Mouse (Mus musculus): ENCODE data around the gene Dhx29. TPM values are rescaled to one million over a fixed set of nuclear protein-coding genes. Genes with fewer than 3 reads are reported as not detected.

Gene Dhx29
- 28.9 and 34.6 TPM in 2 replicates for polyA plus RNA-seq (2015; fragmentation: Nextera tagmentation; extraction: Ambion mirVana)

GRCm38 (mm10) chr13:112927287-112928001 lies at the start of gene Dhx29, which contains the start of gene Mtrex:
Gene Dhx29, plus strand, starts transcription at chr13:112927454.
Gene Mtrex, minus strand, starts transcription at chr13:112927398.
- Histone ChIP-seq H3K27me3 (no peaks in the 10 kb centered on the region), H3K27ac (replicated peaks) (peak within 1 kb of the TSS; percentile 84), H3K4me1 (replicated peaks) (peaks cover 26% of the 10 kb centered on the region), H3K36me3 (peaks cover 14% of the 10 kb centered on the region), H3K4me2 (peak within 1 kb of the TSS; percentile 64), H3K9ac (peak within 1 kb of the TSS; percentile 76), H3K4me3 (peak within 1 kb of the TSS; percentile 66), H3K9me3 (no peaks in the 10 kb centered on the region)
- under 1% methylated on average over 57 of the region's 57 CpGs for WGBS
- ATAC-seq (ENCODE audit: low FRiP score, low read depth): peak; percentile 100

- peaks cover 75% of the 10 kb centered on the region for H3K36me3 ChIP-seq
- ATAC-seq (ENCODE audit: low FRiP score, low read depth): no peak
These were observed 40.0 kb upstream of the Dhx29 start for GRCm38 (mm10) chr13:112887234-112887633.

DNA sequence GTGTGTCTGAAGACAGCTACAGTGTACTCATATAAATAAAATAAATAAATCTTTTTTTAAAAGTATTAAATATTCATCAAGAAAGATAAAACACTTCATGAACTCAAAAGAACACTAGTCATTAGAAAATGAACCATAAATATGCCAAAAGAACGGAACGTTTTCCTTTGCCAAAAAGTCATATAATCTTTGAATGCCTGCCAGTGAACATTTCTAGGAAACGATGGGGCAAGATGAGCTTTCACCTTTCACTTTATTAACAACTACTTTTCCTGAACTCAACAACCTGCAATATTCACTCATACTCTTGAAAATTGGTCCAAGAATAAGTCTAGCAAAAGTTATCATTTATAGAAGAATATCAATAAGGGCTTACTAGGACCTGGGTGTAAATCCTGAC lies 25.1 kb upstream of the Dhx29 start:
- over 99% methylated on average over 3 of the region's 3 CpGs for WGBS
- no peak overlapping the region for H3K4me3 ChIP-seq
- H3K9ac ChIP-seq: no peak overlapping the region
- H3K9me3 ChIP-seq: no peaks in the 10 kb centered on the region
- peaks cover 70% of the 10 kb centered on the region for H3K36me3 ChIP-seq
- H3K4me1 ChIP-seq (replicated peaks): no peaks in the 10 kb centered on the region
- H3K27me3 ChIP-seq: no peaks in the 10 kb centered on the region
- no peak overlapping the region for H3K27ac ChIP-seq (replicated peaks)
- H3K4me2 ChIP-seq: no peak overlapping the region
- no peak for ATAC-seq (ENCODE audit: low FRiP score, low read depth)

More at GRCm38 (mm10) chr13:112887234-112887633, 40.0 kb upstream of the Dhx29 start:
- Histone ChIP-seq H3K4me3 (no peak overlapping the region), H3K9me3 (no peaks in the 10 kb centered on the region), H3K27me3 (no peaks in the 10 kb centered on the region), H3K9ac (no peak overlapping the region), H3K4me2 (no peak overlapping the region), H3K4me1 (replicated peaks) (no peaks in the 10 kb centered on the region), H3K27ac (replicated peaks) (no peak overlapping the region)
- 94% methylated on average over 12 of the region's 12 CpGs for WGBS

DNA sequence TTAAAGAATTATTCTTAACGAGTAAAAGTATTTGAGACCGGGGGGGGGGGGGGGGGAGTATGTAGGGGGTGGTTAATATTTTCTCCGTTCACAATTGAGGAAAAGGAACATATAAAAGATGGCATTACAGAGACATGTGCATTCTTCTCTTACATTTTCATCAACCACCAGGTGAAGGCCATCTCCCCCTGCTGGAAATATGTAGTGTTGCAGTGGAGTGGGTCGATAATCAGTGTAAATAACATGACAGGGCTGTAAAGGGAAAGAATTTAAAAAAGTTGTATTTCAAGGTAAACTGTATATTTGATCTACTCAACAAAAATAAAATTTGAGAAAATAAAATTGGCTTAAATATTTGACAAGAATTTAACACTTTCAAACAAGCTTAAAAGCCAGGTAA lies 17.6 kb upstream of the Dhx29 start:
- H3K27me3 ChIP-seq: no peaks in the 10 kb centered on the region
- WGBS: 77% methylated on average over 4 of the region's 4 CpGs
- no peak overlapping the region for H3K4me3 ChIP-seq
- no peak overlapping the region for H3K27ac ChIP-seq (replicated peaks)
- peaks cover 52% of the 10 kb centered on the region for H3K36me3 ChIP-seq
- H3K9me3 ChIP-seq: no peaks in the 10 kb centered on the region
- no peak overlapping the region for H3K9ac ChIP-seq
- ATAC-seq (ENCODE audit: low FRiP score, low read depth): no peak
- no peaks in the 10 kb centered on the region for H3K4me1 ChIP-seq (replicated peaks)
- no peak overlapping the region for H3K4me2 ChIP-seq

- Histone ChIP-seq H3K27me3 (no peaks in the 10 kb centered on the region), H3K27ac (replicated peaks) (no peak overlapping the region), H3K4me3 (no peak overlapping the region), H3K4me1 (replicated peaks) (no peaks in the 10 kb centered on the region), H3K9ac (no peak overlapping the region), H3K9me3 (no peaks in the 10 kb centered on the region), H3K4me2 (no peak overlapping the region), H3K36me3 (peaks cover 44% of the 10 kb centered on the region)
- WGBS: 92% methylated on average over 4 of the region's 4 CpGs
- no peak for ATAC-seq (ENCODE audit: low FRiP score, low read depth)
These were observed 16.8 kb upstream of the Dhx29 start for GRCm38 (mm10) chr13:112910434-112910833.

GRCm38 (mm10) chr13:112919141-112919865 lies 8.0 kb upstream of the Dhx29 start:
- no peak overlapping the region for H3K9ac ChIP-seq
- H3K27me3 ChIP-seq: no peaks in the 10 kb centered on the region
- no peaks in the 10 kb centered on the region for H3K4me1 ChIP-seq (replicated peaks)
- WGBS: 83% methylated on average over 4 of the region's 4 CpGs
- no peaks in the 10 kb centered on the region for H3K9me3 ChIP-seq
- no peak overlapping the region for H3K27ac ChIP-seq (replicated peaks)
- peaks cover 35% of the 10 kb centered on the region for H3K36me3 ChIP-seq
- H3K4me2 ChIP-seq: no peak overlapping the region
- no peak overlapping the region for H3K4me3 ChIP-seq
- ATAC-seq (ENCODE audit: low FRiP score, low read depth): no peak

DNA sequence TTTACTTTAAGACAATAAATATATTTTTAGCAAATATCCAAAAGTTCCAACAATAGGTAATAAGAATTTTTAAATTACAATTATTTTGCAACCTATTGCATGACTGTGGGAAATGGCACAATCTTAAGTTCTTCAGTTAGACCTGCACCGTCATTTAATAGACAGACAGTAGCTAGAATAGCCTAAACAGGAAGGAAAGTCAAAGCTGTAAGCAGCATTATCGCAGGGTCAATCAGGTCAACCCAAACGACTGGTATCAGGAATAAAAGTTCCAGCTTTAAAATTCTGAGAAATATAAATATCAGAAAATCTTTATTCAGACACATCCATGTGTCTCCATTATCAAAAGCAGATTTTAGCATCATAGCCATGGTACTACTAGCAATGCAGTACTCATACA lies 6.3 kb upstream of the Dhx29 start:
- Histone ChIP-seq H3K36me3 (peaks cover 35% of the 10 kb centered on the region), H3K27me3 (no peaks in the 10 kb centered on the region), H3K4me3 (no peak overlapping the region), H3K4me1 (replicated peaks) (peaks cover 8% of the 10 kb centered on the region), H3K9me3 (no peaks in the 10 kb centered on the region), H3K4me2 (no peak overlapping the region), H3K27ac (replicated peaks) (no peak overlapping the region), H3K9ac (no peak overlapping the region)
- WGBS: 96% methylated on average over 3 of the region's 3 CpGs
- no peak for ATAC-seq (ENCODE audit: low FRiP score, low read depth)

GRCm38 (mm10) chr13:112925266-112925665 lies 2.0 kb upstream of the Dhx29 start:
- Histone ChIP-seq H3K27me3 (no peaks in the 10 kb centered on the region), H3K9me3 (no peaks in the 10 kb centered on the region), H3K4me2 (no peak overlapping the region), H3K9ac (no peak overlapping the region), H3K4me1 (replicated peaks) (peaks cover 26% of the 10 kb centered on the region), H3K4me3 (no peak overlapping the region), H3K36me3 (peaks cover 8% of the 10 kb centered on the region), H3K27ac (replicated peaks) (no peak overlapping the region)
- WGBS: 80% methylated on average over 6 of the region's 6 CpGs
- ATAC-seq (ENCODE audit: low FRiP score, low read depth): no peak

- H3K4me2 ChIP-seq: peak overlapping the region; percentile 64
- peak overlapping the region; percentile 66 for H3K4me3 ChIP-seq
- no peak for ATAC-seq (ENCODE audit: low FRiP score, low read depth)
- peaks cover 26% of the 10 kb centered on the region for H3K4me1 ChIP-seq (replicated peaks)
- no peaks in the 10 kb centered on the region for H3K27me3 ChIP-seq
- H3K36me3 ChIP-seq: peaks cover 11% of the 10 kb centered on the region
- H3K9me3 ChIP-seq: no peaks in the 10 kb centered on the region
- WGBS: 77% methylated on average over 4 of the region's 4 CpGs
- H3K27ac ChIP-seq (replicated peaks): no peak overlapping the region
- H3K9ac ChIP-seq: peak overlapping the region; percentile 76; the same call in 1 of the 2 replicates
These were observed 1.3 kb upstream of the Dhx29 start for GRCm38 (mm10) chr13:112925976-112926375.

- Histone ChIP-seq H3K27me3 (no peaks in the 10 kb centered on the region), H3K27ac (replicated peaks) (peak overlapping the region; percentile 84), H3K4me1 (replicated peaks) (peaks cover 26% of the 10 kb centered on the region), H3K9me3 (no peaks in the 10 kb centered on the region), H3K4me2 (peak overlapping the region; percentile 64), H3K9ac (peak overlapping the region; percentile 76), H3K4me3 (peak overlapping the region; percentile 66), H3K36me3 (peaks cover 11% of the 10 kb centered on the region)
- WGBS: 1% methylated on average over 19 of the region's 19 CpGs
- no peak for ATAC-seq (ENCODE audit: low FRiP score, low read depth)
These were observed 458 bp upstream of the Dhx29 start for GRCm38 (mm10) chr13:112926796-112927195.

GRCm38 (mm10) chr13:112928038-112928668 lies 899 bp downstream of the Dhx29 start:
- Histone ChIP-seq H3K4me1 (replicated peaks) (peaks cover 26% of the 10 kb centered on the region), H3K27ac (replicated peaks) (peak overlapping the region; percentile 84), H3K4me2 (peak overlapping the region; percentile 64), H3K9ac (peak overlapping the region; percentile 66), H3K4me3 (peak overlapping the region; percentile 66), H3K36me3 (peaks cover 22% of the 10 kb centered on the region), H3K27me3 (no peaks in the 10 kb centered on the region), H3K9me3 (no peaks in the 10 kb centered on the region)
- no peak for ATAC-seq (ENCODE audit: low FRiP score, low read depth)
- WGBS: 9% methylated on average over 8 of the region's 8 CpGs

GRCm38 (mm10) chr13:112938130-112938529 lies 10.9 kb downstream of the Dhx29 start:
- Histone ChIP-seq H3K9me3 (no peaks in the 10 kb centered on the region), H3K36me3 (peaks cover 77% of the 10 kb centered on the region), H3K9ac (no peak overlapping the region), H3K4me2 (no peak overlapping the region), H3K27me3 (no peaks in the 10 kb centered on the region), H3K4me1 (replicated peaks) (no peaks in the 10 kb centered on the region), H3K4me3 (no peak overlapping the region), H3K27ac (replicated peaks) (no peak overlapping the region)
- ATAC-seq (ENCODE audit: low FRiP score, low read depth): no peak
- WGBS: 95% methylated on average over 8 of the region's 8 CpGs

Measured in hindbrain, embryonic 15.5 days (tissue).